Mouse (Mus musculus): Measurements from ENCODE around the gene Gemin5. TPM values are rescaled to one million over a fixed set of nuclear protein-coding genes. Genes with fewer than 3 reads are reported as not detected.
"Not testable (repeated sequence)": the region's sequence is repeated elsewhere in the genome, so short reads cannot be mapped to it uniquely, and the experiment has no call there.

The Gemin5 gene
- total and polyA plus RNA-seq, 3 experiments: 66.7 to 89.6 (median 88.6) TPM

GRCm38 (mm10) chr11:58200226-58200625, 31.9 kb upstream of the Gemin5 start:
- Histone ChIP-seq H3K4me1 (ENCODE audit: control insufficient read depth in 1 of 2, insufficient read depth in 2 of 2) (peaks cover 9 to 32% of the 10 kb centered on the region in 2 experiments), H3K9ac (ENCODE audit: insufficient read depth, low read depth) (peak overlapping the region; percentile 85), H3K79me2 (replicated peaks; ENCODE audit: control insufficient read depth, extremely low read depth, insufficient read depth, poor library complexity, severe bottlenecking) (peaks cover 39% of the 10 kb centered on the region), H3K36me3 (replicated peaks in 1 of 2; ENCODE audit: control insufficient read depth in 1 of 2, insufficient read depth in 1 of 2, low read length in 1 of 2) (peaks cover 13 to 29% of the 10 kb centered on the region in 2 experiments), H3K9me3 (replicated peaks; ENCODE audit: low read length) (no peaks in the 10 kb centered on the region), H3K27ac (ENCODE audit: insufficient read depth, low read depth) (peak overlapping the region; percentile 51; the same call in 1 of the 2 replicates), H3K4me3 (replicated peaks in 1 of 3; ENCODE audit: low read depth in 2 of 3, low read length in 2 of 3, poor library complexity in 1 of 3) (peak overlapping the region; percentile 67 to 95 (median 86)), H3K27me3 (replicated peaks) (no peaks in the 10 kb centered on the region), H3K4me2 (ENCODE audit: insufficient read depth, low read depth, poor library complexity, severe bottlenecking) (peak overlapping the region; percentile 85)
- DNase-seq (ENCODE audit: extremely low read depth): no peak
- dilution Hi-C loops (cut with MboI; ENCODE audit: extremely low pct_ligation_motif_present, extremely low pct_unique_long_range_greater_than_20kb, low sequenced_read_pairs): no loop called here
- in situ Hi-C loops (cut with MboI; ENCODE audit: low pct_ligation_motif_present, low pct_unique_long_range_greater_than_20kb, low sequenced_read_pairs): no loop called here
- TF ChIP-seq TCF12 (IDR thresholded peaks at IDR 0.05; ENCODE audit: low read depth, low read length) (peak; percentile 16; the same call in 1 of the 2 replicates), MEF2A (IDR thresholded peaks at IDR 0.05; ENCODE audit: borderline replicate concordance, low read depth, low read length) (no peak)

DNA sequence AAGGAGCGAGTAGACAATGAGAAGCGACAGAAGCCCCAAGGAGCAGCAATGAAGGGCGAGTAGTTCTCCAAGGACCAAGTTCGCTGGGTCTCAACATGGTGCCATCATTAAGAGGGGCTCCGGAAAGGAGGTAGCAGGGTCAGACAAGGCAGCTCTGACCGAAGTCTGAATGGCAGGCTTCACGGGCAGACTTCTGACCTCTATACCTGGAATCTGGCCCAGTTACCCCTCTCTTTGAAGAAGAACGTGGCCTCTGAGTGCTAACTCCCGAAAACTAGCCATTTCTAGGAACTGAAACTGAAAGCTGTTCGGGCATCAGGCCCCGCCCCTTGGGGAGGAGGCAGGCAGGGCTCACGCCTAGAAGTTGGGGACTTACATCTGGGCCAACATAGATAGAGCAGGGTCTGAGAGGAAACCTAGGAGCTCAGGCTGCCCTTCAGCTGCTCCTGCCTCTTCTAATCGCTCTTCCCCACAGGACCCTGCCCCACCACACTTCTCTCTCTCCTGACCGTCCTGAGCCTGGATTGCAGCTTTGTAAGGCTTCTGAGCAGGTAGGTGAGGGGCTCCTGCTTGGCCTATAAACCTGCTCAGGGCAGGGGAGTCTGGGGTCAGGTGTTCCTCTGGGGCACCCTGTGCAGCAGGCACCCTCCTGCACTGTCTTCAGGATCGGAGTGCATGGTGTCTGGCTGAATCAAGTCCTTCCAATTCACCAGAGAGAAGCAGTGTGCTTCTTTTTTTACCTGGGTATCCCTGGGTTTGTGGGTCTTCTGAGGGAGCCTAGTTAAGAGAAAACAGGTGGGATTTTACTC, 31.1 kb upstream of the Gemin5 start, which contains the start of the genes Igtp and Irgm2:
TSS of gene Igtp (plus strand) at position 328 of the 809 bp plus-strand sequence.
TSS of gene Irgm2 (plus strand) at position 390 of the 809 bp plus-strand sequence.
- Histone ChIP-seq H3K4me3 (replicated peaks in 1 of 3; ENCODE audit: low read depth in 2 of 3, low read length in 2 of 3, poor library complexity in 1 of 3) (peak within 1 kb of the TSS; percentile 67 to 95 (median 86)), H3K27ac (ENCODE audit: insufficient read depth, low read depth) (peak within 1 kb of the TSS; percentile 97), H3K36me3 (replicated peaks in 1 of 2; ENCODE audit: control insufficient read depth in 1 of 2, insufficient read depth in 1 of 2, low read length in 1 of 2) (peaks cover 7 to 21% of the 10 kb centered on the region in 2 experiments), H3K79me2 (replicated peaks; ENCODE audit: control insufficient read depth, extremely low read depth, insufficient read depth, poor library complexity, severe bottlenecking) (peaks cover 39% of the 10 kb centered on the region), H3K9ac (ENCODE audit: insufficient read depth, low read depth) (peak within 1 kb of the TSS; percentile 97), H3K4me2 (ENCODE audit: insufficient read depth, low read depth, poor library complexity, severe bottlenecking) (peak within 1 kb of the TSS; percentile 91), H3K4me1 (ENCODE audit: control insufficient read depth in 1 of 2, insufficient read depth in 2 of 2) (peaks cover 9 to 38% of the 10 kb centered on the region in 2 experiments)
- peak; percentile 91 for TF ChIP-seq ZMIZ1 (IDR thresholded peaks at IDR 0.05; ENCODE audit: low read depth, low read length)
- 0 out of 2 replicates have a peak, but pooled peaks have one; percentile 9 for TF ChIP-seq JUND (conservative IDR thresholded peaks at IDR 0.05; ENCODE audit: low read depth, low read length)
- TF ChIP-seq POLR2AphosphoS2 (IDR thresholded peaks at IDR 0.05; ENCODE audit: low read depth, low read length): peak; percentile 78; the same call in 1 of the 2 replicates
- TF ChIP-seq ZNF384 (IDR thresholded peaks at IDR 0.05; ENCODE audit: low read depth, low read length): peak; percentile 32
- TF ChIP-seq POLR2A (IDR thresholded peaks at IDR 0.05; ENCODE audit: low read depth, low read length): peak; percentile 93
- peak; percentile 87 for TF ChIP-seq TCF12 (IDR thresholded peaks at IDR 0.05; ENCODE audit: low read depth, low read length)
- peak; percentile 56; the same call in 1 of the 2 replicates for TF ChIP-seq MAZ (IDR thresholded peaks at IDR 0.05; ENCODE audit: low read depth, low read length)
- TF ChIP-seq BHLHE40 (IDR thresholded peaks at IDR 0.05; ENCODE audit: low read depth, low read length): peak; percentile 58
- peak; percentile 74 for TF ChIP-seq SIN3A (IDR thresholded peaks at IDR 0.05; ENCODE audit: low read length)
- peak; percentile 27; the same call in 1 of the 2 replicates for TF ChIP-seq RCOR1 (conservative IDR thresholded peaks at IDR 0.05; ENCODE audit: low read depth, low read length)
- peak; percentile 63; the same call in 1 of the 2 replicates for TF ChIP-seq MAX (IDR thresholded peaks at IDR 0.05; ENCODE audit: low read length)
- TF ChIP-seq TBP (conservative IDR thresholded peaks at IDR 0.05; ENCODE audit: low read depth, low read length): peak; percentile 86
- peak; percentile 95 for TF ChIP-seq IRF4 (IDR thresholded peaks at IDR 0.05; ENCODE audit: low read depth, low read length)
- peak; percentile 89 for TF ChIP-seq NELFE (IDR thresholded peaks at IDR 0.05; ENCODE audit: low read depth, low read length)
- peak; percentile 71 for TF ChIP-seq ETS1 (conservative IDR thresholded peaks at IDR 0.05; ENCODE audit: low read depth, low read length)
- TF ChIP-seq MXI1 (IDR thresholded peaks at IDR 0.05; ENCODE audit: low read depth, low read length): peak; percentile 67
- peak; percentile 72 for TF ChIP-seq EP300 (IDR thresholded peaks at IDR 0.05; ENCODE audit: low read length)
- TF ChIP-seq MEF2A (IDR thresholded peaks at IDR 0.05; ENCODE audit: borderline replicate concordance, low read depth, low read length): peak; percentile 69
- peak; percentile 83 for TF ChIP-seq MYC (IDR thresholded peaks at IDR 0.05; ENCODE audit: low read depth, low read length)
- TF ChIP-seq HCFC1 (IDR thresholded peaks at IDR 0.05; ENCODE audit: low read depth, low read length): peak; percentile 39
- H3K9me3 ChIP-seq (replicated peaks; ENCODE audit: low read length); dilution Hi-C loops (cut with MboI; ENCODE audit: extremely low pct_ligation_motif_present, extremely low pct_unique_long_range_greater_than_20kb, low sequenced_read_pairs); H3K27me3 ChIP-seq (replicated peaks): not testable (repeated sequence)
- DNase-seq (ENCODE audit: extremely low read depth): peak; percentile 94
- in situ Hi-C loops (cut with MboI; ENCODE audit: low pct_ligation_motif_present, low pct_unique_long_range_greater_than_20kb, low sequenced_read_pairs): loop anchor here (5.0 kb wide), 1 partner anchor 33 kb away; no protein-coding TSS in a partner anchor

Measured in CH12.LX (cell line).